Mouse (Mus musculus): ENCODE measurements around the gene Flt1. TPM values are rescaled to one million over a fixed set of nuclear protein-coding genes. Genes with fewer than 3 reads are reported as not detected.
A peak's percentile ranks its signal among the peaks of the same experiment; 100 is the strongest.

Flt1 gene
- polyA plus RNA-seq, 1 experiment from 2014 or later = 10.1 TPM

DNA sequence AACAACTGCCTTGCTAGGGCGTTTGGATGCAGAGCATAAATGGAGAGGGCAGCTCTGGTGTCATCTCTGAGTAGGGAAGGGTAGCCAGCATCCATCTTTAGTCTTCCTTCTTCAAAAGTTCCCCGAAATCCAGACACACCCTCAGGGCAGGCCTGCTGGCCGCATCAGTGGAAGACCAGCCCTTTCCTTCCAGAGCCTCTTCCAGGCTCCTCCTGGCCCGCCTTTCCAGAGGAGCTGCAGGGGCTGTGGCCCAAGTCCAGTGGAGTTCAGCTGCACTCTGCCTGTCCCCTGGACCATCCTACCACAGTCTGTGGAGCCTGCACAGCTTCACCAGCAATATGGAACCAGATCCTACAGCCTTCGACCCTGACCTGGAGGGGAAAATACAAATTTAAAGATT is 7.1 kb upstream of the Flt1 start:
- Histone ChIP-seq H3K9ac (ENCODE audit: low read length) (no peak overlapping the region), H3K36me3 (ENCODE audit: control insufficient read depth, insufficient read depth, low read length) (no peaks in the 10 kb centered on the region), H3K4me2 (ENCODE audit: low read depth, low read length, severe bottlenecking) (no peak overlapping the region), H3K4me1 (replicated peaks; ENCODE audit: control insufficient read depth, insufficient read depth, low read length) (no peaks in the 10 kb centered on the region), H3K27ac (ENCODE audit: low read depth, low read length) (no peak overlapping the region), H3K9me3 (ENCODE audit: control insufficient read depth, low read length) (no peaks in the 10 kb centered on the region; the same call in 1 of the 2 replicates), H3K4me3 (ENCODE audit: low read depth, low read length) (no peak overlapping the region), H3K27me3 (ENCODE audit: control insufficient read depth, insufficient read depth, low read length) (peaks cover 8% of the 10 kb centered on the region)
- DNase-seq (ENCODE audit: low spot score) = no peak
- ATAC-seq (replicated peaks; ENCODE audit: low FRiP score) = no peak
- WGBS = 74% methylated on average over 5 of the region's 5 CpGs

DNA sequence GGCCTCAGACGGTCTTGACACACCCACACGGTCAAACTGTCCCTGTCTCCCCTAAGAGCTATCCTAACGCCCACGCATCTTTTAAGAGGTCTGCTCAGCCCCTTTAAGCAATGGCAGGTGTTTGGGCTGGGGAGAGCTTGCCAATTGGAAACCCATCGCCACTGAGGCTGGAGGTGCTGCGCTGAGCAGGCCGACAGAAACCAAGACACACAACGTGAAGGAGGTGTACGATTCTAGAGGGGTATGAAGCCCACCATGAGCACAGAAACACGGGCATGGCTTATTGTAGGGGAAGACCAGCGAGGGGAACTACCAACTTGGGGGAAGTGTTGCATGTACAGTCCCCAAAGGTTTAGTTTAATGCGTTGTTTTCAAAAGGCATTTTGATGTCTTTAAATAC is 1.7 kb upstream of the Flt1 start:
- WGBS = 9% methylated on average over 12 of the region's 12 CpGs
- no peak for DNase-seq (ENCODE audit: low spot score)

DNA sequence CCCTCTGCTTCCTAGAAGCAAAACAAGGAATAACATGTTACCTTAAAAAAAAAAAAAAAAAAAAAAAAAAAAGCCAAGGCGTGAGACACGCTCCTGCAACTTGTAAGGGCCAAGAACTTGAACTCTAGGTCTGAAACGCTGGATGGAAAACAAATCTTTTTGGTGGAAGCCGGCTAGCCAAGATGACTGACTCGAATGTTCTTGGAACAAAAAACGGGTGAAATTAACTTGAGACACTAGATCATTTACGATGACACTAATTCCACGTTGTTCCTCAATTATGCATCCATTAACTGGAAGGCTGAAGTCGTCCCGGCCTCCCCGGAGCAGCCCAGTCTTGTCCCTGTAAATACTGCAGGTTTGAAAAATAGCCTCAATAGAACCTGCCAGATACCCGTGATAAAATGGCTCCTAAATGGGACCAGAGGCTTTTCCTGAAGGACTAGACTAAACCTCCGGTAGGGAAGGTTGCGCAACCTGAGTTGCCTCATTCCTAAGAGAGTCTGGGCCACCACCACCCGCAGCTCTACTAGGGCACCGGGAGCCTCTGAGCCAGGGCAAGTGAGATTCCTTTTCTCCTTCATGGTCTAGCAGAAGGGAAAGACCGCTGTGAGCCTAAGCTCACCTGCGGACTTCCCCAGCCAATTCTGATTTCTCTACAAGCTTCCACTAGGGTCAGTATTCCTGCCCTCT is 1.0 kb upstream of the Flt1 start:
- 2% methylated on average over 18 of the region's 18 CpGs for WGBS
- Histone ChIP-seq H3K9me3 (ENCODE audit: control insufficient read depth, low read length) (no peaks in the 10 kb centered on the region), H3K4me3 (ENCODE audit: low read depth, low read length) (no peak overlapping the region), H3K27me3 (ENCODE audit: control insufficient read depth, insufficient read depth, low read length) (peaks cover 59% of the 10 kb centered on the region), H3K27ac (ENCODE audit: low read depth, low read length) (no peak overlapping the region), H3K4me1 (replicated peaks; ENCODE audit: control insufficient read depth, insufficient read depth, low read length) (peaks cover 10% of the 10 kb centered on the region; the same call in 1 of the 2 replicates), H3K36me3 (ENCODE audit: control insufficient read depth, insufficient read depth, low read length) (no peaks in the 10 kb centered on the region), H3K4me2 (ENCODE audit: low read depth, low read length, severe bottlenecking) (no peak overlapping the region), H3K9ac (ENCODE audit: low read length) (no peak overlapping the region)
- ATAC-seq (replicated peaks; ENCODE audit: low FRiP score) = no peak
- DNase-seq (ENCODE audit: low spot score) = no peak

More for the DNA sequence above, 1.7 kb upstream of the Flt1 start:
- no peaks in the 10 kb centered on the region for H3K36me3 ChIP-seq (ENCODE audit: control insufficient read depth, insufficient read depth, low read length)
- H3K4me1 ChIP-seq (replicated peaks; ENCODE audit: control insufficient read depth, insufficient read depth, low read length) = peaks cover 10% of the 10 kb centered on the region; the same call in 1 of the 2 replicates
- H3K27ac ChIP-seq (ENCODE audit: low read depth, low read length) = no peak overlapping the region
- no peak overlapping the region for H3K9ac ChIP-seq (ENCODE audit: low read length)
- no peak overlapping the region for H3K4me3 ChIP-seq (ENCODE audit: low read depth, low read length)
- no peaks in the 10 kb centered on the region for H3K9me3 ChIP-seq (ENCODE audit: control insufficient read depth, low read length)
- H3K27me3 ChIP-seq (ENCODE audit: control insufficient read depth, insufficient read depth, low read length) = peaks cover 57% of the 10 kb centered on the region
- no peak overlapping the region for H3K4me2 ChIP-seq (ENCODE audit: low read depth, low read length, severe bottlenecking)
- no peak for ATAC-seq (replicated peaks; ENCODE audit: low FRiP score)

DNA sequence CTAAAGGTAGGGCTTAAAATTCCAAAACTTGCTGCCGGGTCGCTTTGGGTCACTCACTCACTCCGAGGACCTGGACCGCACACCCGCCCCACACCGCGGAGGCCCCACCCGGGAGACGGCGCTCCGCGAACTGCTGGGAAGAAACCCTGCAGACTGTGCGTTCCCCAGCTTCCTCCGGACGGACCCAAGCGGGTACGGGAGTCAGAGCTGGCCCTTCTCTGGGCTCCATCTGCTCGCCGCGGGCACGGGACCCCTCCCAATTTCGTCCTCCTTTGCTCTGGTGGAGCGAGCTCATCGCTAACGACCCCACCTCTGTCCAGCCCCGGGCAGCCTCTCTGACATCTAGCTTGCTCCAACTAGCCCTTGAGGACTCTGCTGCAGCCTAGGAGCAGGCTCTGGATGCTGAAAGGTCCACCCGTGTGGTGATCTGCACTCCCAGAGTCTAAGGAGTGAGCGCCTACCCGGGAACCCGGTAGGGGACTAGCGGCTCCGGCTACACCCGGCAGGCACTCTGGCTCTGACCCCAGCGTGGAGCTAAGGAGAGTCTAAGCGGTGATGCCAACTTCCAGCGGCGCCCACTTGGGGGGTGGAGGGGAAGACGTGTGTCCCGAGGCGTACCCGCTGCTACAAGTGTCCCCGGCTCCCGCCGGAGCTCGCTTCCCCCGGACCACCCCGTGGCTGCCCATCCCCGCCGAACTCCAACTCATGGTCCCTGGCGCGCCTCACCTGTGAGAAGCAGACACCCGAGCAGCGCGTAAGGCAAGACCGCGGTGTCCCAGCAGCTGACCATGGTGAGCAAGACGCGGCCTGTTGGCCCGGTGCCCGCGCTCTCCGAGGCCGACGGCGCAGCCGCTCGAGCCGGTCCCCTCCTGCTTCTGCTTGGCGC is 623 bp downstream of the Flt1 start:
- DNase-seq (ENCODE audit: low spot score) = peak; percentile 75
- Histone ChIP-seq H3K36me3 (ENCODE audit: control insufficient read depth, insufficient read depth, low read length) (no peaks in the 10 kb centered on the region), H3K4me3 (ENCODE audit: low read depth, low read length) (peak overlapping the region; percentile 33), H3K4me1 (replicated peaks; ENCODE audit: control insufficient read depth, insufficient read depth, low read length) (peaks cover 10% of the 10 kb centered on the region; the same call in 1 of the 2 replicates), H3K9ac (ENCODE audit: low read length) (no peak overlapping the region), H3K4me2 (ENCODE audit: low read depth, low read length, severe bottlenecking) (peak overlapping the region; percentile 52), H3K27ac (ENCODE audit: low read depth, low read length) (no peak overlapping the region), H3K9me3 (ENCODE audit: control insufficient read depth, low read length) (no peaks in the 10 kb centered on the region), H3K27me3 (ENCODE audit: control insufficient read depth, insufficient read depth, low read length) (peaks cover 74% of the 10 kb centered on the region)
- WGBS = under 1% methylated on average over 69 of the region's 69 CpGs
- peak; percentile 62 for ATAC-seq (replicated peaks; ENCODE audit: low FRiP score)

DNA sequence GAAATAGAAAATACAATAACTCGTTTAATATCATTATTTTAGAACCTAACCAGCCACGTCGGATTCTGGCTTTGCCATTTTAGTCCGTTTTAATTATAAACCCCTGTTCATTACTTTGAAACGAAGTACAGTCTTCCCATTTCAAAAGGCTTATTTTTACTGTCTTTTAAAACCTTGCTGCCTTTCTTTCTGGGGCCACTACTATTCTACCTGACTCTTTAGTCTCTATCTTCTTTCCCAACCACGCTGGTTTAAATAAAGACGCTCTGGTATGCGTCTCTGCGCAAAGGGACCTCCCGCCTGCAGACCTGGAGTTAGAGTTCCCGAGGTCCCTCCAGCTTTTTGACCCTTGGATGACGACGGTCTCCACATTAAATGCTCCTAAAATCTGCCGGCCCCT is 1.4 kb downstream of the Flt1 start:
- DNase-seq (ENCODE audit: low spot score) = no peak
- no peak overlapping the region for H3K4me2 ChIP-seq (ENCODE audit: low read depth, low read length, severe bottlenecking)

DNA sequence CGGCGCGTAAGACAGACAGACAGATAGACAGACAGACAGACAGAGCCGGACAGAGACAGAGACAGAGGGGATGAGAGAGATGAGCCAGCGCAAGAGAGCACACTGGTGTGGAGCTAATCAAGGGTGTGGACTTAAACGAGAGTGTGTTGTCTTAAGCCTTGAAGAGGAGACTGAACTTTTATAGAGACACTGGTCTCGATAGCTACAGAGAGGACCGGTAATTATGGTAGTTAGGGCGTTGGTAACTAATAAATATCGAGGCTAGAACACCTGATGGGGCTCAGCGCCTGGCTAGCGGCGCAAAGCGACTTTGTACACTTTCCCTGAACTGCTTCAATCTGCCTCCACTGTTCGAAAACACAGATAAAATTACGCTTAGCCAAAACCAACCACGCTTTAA is 2.0 kb downstream of the Flt1 start:
- WGBS = 4% methylated on average over 17 of the region's 17 CpGs
- Histone ChIP-seq H3K4me1 (replicated peaks; ENCODE audit: control insufficient read depth, insufficient read depth, low read length) (peaks cover 10% of the 10 kb centered on the region; the same call in 1 of the 2 replicates), H3K36me3 (ENCODE audit: control insufficient read depth, insufficient read depth, low read length) (no peaks in the 10 kb centered on the region), H3K27me3 (ENCODE audit: control insufficient read depth, insufficient read depth, low read length) (peaks cover 75% of the 10 kb centered on the region), H3K4me3 (ENCODE audit: low read depth, low read length) (no peak overlapping the region), H3K9me3 (ENCODE audit: control insufficient read depth, low read length) (no peaks in the 10 kb centered on the region), H3K27ac (ENCODE audit: low read depth, low read length) (no peak overlapping the region), H3K9ac (ENCODE audit: low read length) (no peak overlapping the region), H3K4me2 (ENCODE audit: low read depth, low read length, severe bottlenecking) (no peak overlapping the region)
- ATAC-seq (replicated peaks; ENCODE audit: low FRiP score) = no peak
- no peak for DNase-seq (ENCODE audit: low spot score)

More for the DNA sequence above, 1.4 kb downstream of the Flt1 start:
- Histone ChIP-seq H3K4me1 (replicated peaks; ENCODE audit: control insufficient read depth, insufficient read depth, low read length) (peaks cover 10% of the 10 kb centered on the region; the same call in 1 of the 2 replicates), H3K27ac (ENCODE audit: low read depth, low read length) (no peak overlapping the region), H3K9me3 (ENCODE audit: control insufficient read depth, low read length) (no peaks in the 10 kb centered on the region), H3K36me3 (ENCODE audit: control insufficient read depth, insufficient read depth, low read length) (no peaks in the 10 kb centered on the region), H3K27me3 (ENCODE audit: control insufficient read depth, insufficient read depth, low read length) (peaks cover 75% of the 10 kb centered on the region), H3K9ac (ENCODE audit: low read length) (no peak overlapping the region), H3K4me3 (ENCODE audit: low read depth, low read length) (0 out of 2 replicates have a peak overlapping the region, but pooled peaks have one; percentile 33)
- ATAC-seq (replicated peaks; ENCODE audit: low FRiP score) = no peak
- WGBS = under 1% methylated on average over 14 of the region's 14 CpGs

DNA sequence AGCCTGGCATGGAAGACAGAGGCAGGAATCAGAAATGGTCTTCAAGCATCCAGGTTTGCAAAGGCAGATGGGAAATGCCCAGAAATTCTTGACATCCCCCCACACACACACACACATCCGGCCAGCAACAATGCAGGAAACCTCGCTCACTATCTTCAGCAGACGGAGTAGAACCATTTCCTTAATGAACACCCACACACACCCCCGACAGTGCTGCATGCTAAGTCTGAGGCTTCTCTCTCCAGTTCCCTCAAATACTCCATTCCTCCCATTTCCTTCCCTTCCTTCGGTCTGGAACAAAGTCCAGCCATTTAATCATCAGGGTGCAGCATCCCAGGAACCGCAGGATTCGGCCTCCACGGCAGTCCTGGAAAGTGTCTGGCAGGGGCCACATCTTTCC is 4.4 kb downstream of the Flt1 start:
- WGBS = 25% methylated on average over 8 of the region's 8 CpGs
- Histone ChIP-seq H3K36me3 (ENCODE audit: control insufficient read depth, insufficient read depth, low read length) (no peaks in the 10 kb centered on the region), H3K4me3 (ENCODE audit: low read depth, low read length) (no peak overlapping the region), H3K9me3 (ENCODE audit: control insufficient read depth, low read length) (no peaks in the 10 kb centered on the region), H3K9ac (ENCODE audit: low read length) (no peak overlapping the region), H3K4me2 (ENCODE audit: low read depth, low read length, severe bottlenecking) (no peak overlapping the region), H3K27ac (ENCODE audit: low read depth, low read length) (no peak overlapping the region), H3K4me1 (replicated peaks; ENCODE audit: control insufficient read depth, insufficient read depth, low read length) (peaks cover 10% of the 10 kb centered on the region; the same call in 1 of the 2 replicates), H3K27me3 (ENCODE audit: control insufficient read depth, insufficient read depth, low read length) (peaks cover 53% of the 10 kb centered on the region)
- DNase-seq (ENCODE audit: low spot score) (no peak), ATAC-seq (replicated peaks; ENCODE audit: low FRiP score) (no peak)

DNA sequence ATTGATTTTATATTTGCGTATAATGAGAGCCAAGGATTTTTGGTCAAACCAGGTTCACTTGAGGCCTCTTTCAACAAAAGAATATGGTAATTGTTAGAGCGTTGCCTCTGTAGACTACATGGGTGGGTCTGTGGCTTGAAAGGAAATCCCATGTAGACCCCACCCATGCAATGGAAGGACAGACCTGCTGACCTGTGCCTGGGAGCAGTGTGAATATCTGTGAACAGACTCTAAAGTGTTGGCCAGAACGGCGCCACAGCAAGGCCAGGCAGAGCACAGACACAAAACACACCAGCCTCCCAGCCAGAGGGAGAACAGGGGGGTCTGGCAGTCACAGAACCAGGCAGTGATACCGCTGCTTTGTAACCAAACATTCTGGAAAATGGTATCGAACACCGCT is 7.5 kb downstream of the Flt1 start:
- ATAC-seq (replicated peaks; ENCODE audit: low FRiP score) = no peak
- 88% methylated on average over 7 of the region's 7 CpGs for WGBS
- peaks cover 24% of the 10 kb centered on the region for H3K27me3 ChIP-seq (ENCODE audit: control insufficient read depth, insufficient read depth, low read length)

More for the DNA sequence above, 7.5 kb downstream of the Flt1 start:
- H3K4me1 ChIP-seq (replicated peaks; ENCODE audit: control insufficient read depth, insufficient read depth, low read length) = no peaks in the 10 kb centered on the region
- no peak for DNase-seq (ENCODE audit: low spot score)
- H3K9me3 ChIP-seq (ENCODE audit: control insufficient read depth, low read length) = no peaks in the 10 kb centered on the region
- H3K9ac ChIP-seq (ENCODE audit: low read length) = no peak overlapping the region
- no peaks in the 10 kb centered on the region for H3K36me3 ChIP-seq (ENCODE audit: control insufficient read depth, insufficient read depth, low read length)
- H3K4me3 ChIP-seq (ENCODE audit: low read depth, low read length) = no peak overlapping the region
- no peak overlapping the region for H3K27ac ChIP-seq (ENCODE audit: low read depth, low read length)
- H3K4me2 ChIP-seq (ENCODE audit: low read depth, low read length, severe bottlenecking) = no peak overlapping the region
